Mouse (Mus musculus) Patski (cell line): ENCODE results near the gene Maml3. TPM values are rescaled to one million over a fixed set of nuclear protein-coding genes. Genes with fewer than 3 reads are reported as not detected.

Source experiments
- ATAC-seq: fragments of 100-300 bp; one replicate; pipeline ENCODE4 v1.8.0; 2021
- CTCF ChIA-PET: fragments of 350-600 bp; sonication (Branson Sonifier 250); formaldehyde crosslinking; loops from one replicate; lab custom pipeline; 2022; ENCODE audit warnings: inconsistent platforms; lab: Charles Lee
- POLR2A ChIA-PET: fragments of 350-600 bp; sonication (Branson Sonifier 250); formaldehyde crosslinking; loops from one replicate; lab custom pipeline; 2022; ENCODE audit warnings: antibody characterized with exemption, inconsistent platforms; lab: Charles Lee
- DNase-seq: peaks from one replicate; pipeline ENCODE4 v3.0.0-alpha.2; 2011; ENCODE audit warnings: low read depth, low spot score
- H3K27me3 ChIP-seq: fragments of 371-371 bp; one replicate; pipeline ENCODE4 v1.5.1; 2021
- CTCF ChIP-seq: fragments of 100-300 bp; IDR thresholded peaks from one replicate; pipeline ENCODE4 v1.5.1; 2021
- in situ Hi-C: fragments of 300-500 bp; cut with MboI; formaldehyde crosslinking; loops from 3 replicates; pipeline ENCODE4 v1.11.1; 2018; ENCODE audit warnings: low pct_unique_long_range_greater_than_20kb, mixed read lengths
- polyA plus RNA-seq: library from polyadenylated mRNA; unstranded; gene quantifications from one replicate; pipeline ENCODE4 v1.2.3, GENCODE M21; 2021

Maml3 gene
- polyA plus RNA-seq, 1 experiment from 2014 or later = 7.7 TPM

GRCm38 (mm10) chr3:52099286-52099685 lies 5.6 kb downstream of the Maml3 start:
- CTCF ChIA-PET = no interaction called here
- POLR2A ChIA-PET = no interaction called here
- in situ Hi-C loops = no loop called here
- DNase-seq (no peak), ATAC-seq (no peak)
- TF ChIP-seq CTCF = no peak
- H3K27me3 ChIP-seq = no peaks in the 10 kb centered on the region

GRCm38 (mm10) chr3:52091261-52091797 lies 13.5 kb downstream of the Maml3 start:
- ChIA-PET POLR2A (interaction anchor here (0.6 to 1.0 kb wide), 2 partner anchors 11 to 107 kb away, joined by 3 to 7 read pairs; no protein-coding TSS in a partner anchor), CTCF (interaction anchor here (0.9 to 1.5 kb wide), 3 partner anchors 10 to 179 kb away, joined by 3 to 5 read pairs (median 4); no protein-coding TSS in a partner anchor)
- no peak for TF ChIP-seq CTCF
- ATAC-seq (no peak), DNase-seq (no peak)
- in situ Hi-C loops = no loop called here
- no peaks in the 10 kb centered on the region for H3K27me3 ChIP-seq

GRCm38 (mm10) chr3:52090230-52090873 lies 14.5 kb downstream of the Maml3 start:
- ChIA-PET CTCF (interaction anchor here (1.0 kb wide), 1 partner anchor 22 kb away, joined by 4 read pairs; no protein-coding TSS in a partner anchor), POLR2A (interaction anchor here (0.5 to 1.4 kb wide), 2 partner anchors 12 to 16 kb away, joined by 3 to 5 read pairs; no protein-coding TSS in a partner anchor)
- TF ChIP-seq CTCF = no peak
- ATAC-seq (no peak), DNase-seq (no peak)
- no peaks in the 10 kb centered on the region for H3K27me3 ChIP-seq
- in situ Hi-C loops = no loop called here

- DNase-seq (peak; percentile 97), ATAC-seq (peak; percentile 80)
- H3K27me3 ChIP-seq = no peaks in the 10 kb centered on the region
- TF ChIP-seq CTCF = no peak
- POLR2A ChIA-PET = interaction anchor here (0.5 to 1.1 kb wide), 4 partner anchors 13 to 400 kb away, joined by 3 to 6 read pairs (median 4); no protein-coding TSS in a partner anchor
- CTCF ChIA-PET = interaction anchor here (1.0 kb wide), 1 partner anchor 19 kb away, joined by 3 read pairs; no protein-coding TSS in a partner anchor
- in situ Hi-C loops = no loop called here
Observed at GRCm38 (mm10) chr3:52088458-52089341, 16.2 kb downstream of the Maml3 start.

GRCm38 (mm10) chr3:52087636-52088280 lies 17.1 kb downstream of the Maml3 start:
- TF ChIP-seq CTCF = no peak
- DNase-seq (no peak), ATAC-seq (no peak)
- in situ Hi-C loops = no loop called here
- ChIA-PET POLR2A (interaction anchor here (0.5 to 1.1 kb wide), 3 partner anchors 14 to 399 kb away, joined by 3 to 6 read pairs (median 4); no protein-coding TSS in a partner anchor), CTCF (interaction anchor here (1.0 kb wide), 1 partner anchor 18 kb away, joined by 3 read pairs; no protein-coding TSS in a partner anchor)
- no peaks in the 10 kb centered on the region for H3K27me3 ChIP-seq

- ChIA-PET POLR2A (interaction anchor here (1.4 kb wide), 1 partner anchor 8 kb away, joined by 4 read pairs; no protein-coding TSS in a partner anchor), CTCF (interaction anchor here (0.8 to 2.4 kb wide), 2 partner anchors 9 to 23 kb away, joined by 3 to 7 read pairs; no protein-coding TSS in a partner anchor)
- no peak for DNase-seq
- ATAC-seq = no peak
- H3K27me3 ChIP-seq = no peaks in the 10 kb centered on the region
- no peak for TF ChIP-seq CTCF
- in situ Hi-C loops = no loop called here
Observed at GRCm38 (mm10) chr3:52078763-52079162, 26.1 kb downstream of the Maml3 start.

- DNase-seq (no peak), ATAC-seq (no peak)
- CTCF ChIA-PET = interaction anchor here (2.2 kb wide), 1 partner anchor 10 kb away, joined by 7 read pairs; no protein-coding TSS in a partner anchor
- POLR2A ChIA-PET = interaction anchor here (0.6 kb wide), 1 partner anchor 17 kb away, joined by 3 read pairs; no protein-coding TSS in a partner anchor
- H3K27me3 ChIP-seq = no peaks in the 10 kb centered on the region
- in situ Hi-C loops = no loop called here
- TF ChIP-seq CTCF = no peak
Observed at GRCm38 (mm10) chr3:52073959-52074358, 30.9 kb downstream of the Maml3 start.

- no peak for ATAC-seq
- no peaks in the 10 kb centered on the region for H3K27me3 ChIP-seq
- CTCF ChIA-PET = interaction anchor here (0.7 to 2.2 kb wide), 4 partner anchors 12 to 125 kb away, joined by 3 to 7 read pairs (median 4); no protein-coding TSS in a partner anchor
- in situ Hi-C loops = no loop called here
- no peak for TF ChIP-seq CTCF
- no peak for DNase-seq
- POLR2A ChIA-PET = interaction anchor here (0.5 to 5.0 kb wide), 5 partner anchors 10 to 1023 kb away, joined by 3 to 16 read pairs (median 4); no protein-coding TSS in a partner anchor
Observed at GRCm38 (mm10) chr3:52071996-52072395, 32.9 kb downstream of the Maml3 start.

GRCm38 (mm10) chr3:52070163-52070478 lies 34.8 kb downstream of the Maml3 start:
- no peak for TF ChIP-seq CTCF
- in situ Hi-C loops = no loop called here
- ChIA-PET POLR2A (interaction anchor here (0.6 to 5.0 kb wide), 5 partner anchors 21 to 492 kb away, joined by 3 to 16 read pairs (median 3); no protein-coding TSS in a partner anchor), CTCF (interaction anchor here (0.9 to 2.0 kb wide), 7 partner anchors 9 to 25 kb away, joined by 3 to 7 read pairs (median 3); no protein-coding TSS in a partner anchor)
- peak; percentile 15 for ATAC-seq
- DNase-seq = no peak
- no peaks in the 10 kb centered on the region for H3K27me3 ChIP-seq
